Mouse (Mus musculus) frontal cortex, adult 2 months (tissue): ENCODE measurements at regions not wholly inside any gene's neighbourhood (a gene's known extent, or its start where the extent isn't known, plus 50 kb on each side); places are given as distances from the start of the nearest gene placed in this dataset.

Experiments
- DNase-seq, 2 experiments: peaks; one replicate each; pipeline ENCODE4 v3.0.0; 2022; ENCODE audit warnings: low spot score in 1 of 2; ENCODE audit errors: extremely low spot score in 1 of 2

DNA sequence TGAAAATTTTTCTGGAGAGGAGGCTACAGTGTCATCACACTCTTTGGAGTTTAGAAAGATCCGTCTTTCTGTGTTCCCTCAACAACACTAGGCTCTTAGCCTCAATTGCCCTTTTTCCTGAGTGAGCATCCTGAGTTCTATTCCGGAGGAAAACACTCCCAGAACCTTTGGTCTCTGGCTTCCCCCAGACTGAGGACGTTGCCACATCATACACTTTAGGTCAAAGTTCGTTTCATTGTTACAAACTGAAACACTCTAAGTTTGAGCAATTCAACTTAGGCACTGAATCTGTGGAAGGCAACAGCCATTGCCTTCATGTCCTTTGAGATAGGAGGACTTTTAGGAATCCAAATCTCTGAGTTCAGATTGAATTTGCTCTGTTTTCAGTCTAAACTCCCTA is 85.0 kb downstream of the Arl4a start:
- DNase-seq = no peak

GRCm38 (mm10) chr12:39951911-39952310 is 85.9 kb downstream of the Arl4a start:
- DNase-seq = no peak

DNA sequence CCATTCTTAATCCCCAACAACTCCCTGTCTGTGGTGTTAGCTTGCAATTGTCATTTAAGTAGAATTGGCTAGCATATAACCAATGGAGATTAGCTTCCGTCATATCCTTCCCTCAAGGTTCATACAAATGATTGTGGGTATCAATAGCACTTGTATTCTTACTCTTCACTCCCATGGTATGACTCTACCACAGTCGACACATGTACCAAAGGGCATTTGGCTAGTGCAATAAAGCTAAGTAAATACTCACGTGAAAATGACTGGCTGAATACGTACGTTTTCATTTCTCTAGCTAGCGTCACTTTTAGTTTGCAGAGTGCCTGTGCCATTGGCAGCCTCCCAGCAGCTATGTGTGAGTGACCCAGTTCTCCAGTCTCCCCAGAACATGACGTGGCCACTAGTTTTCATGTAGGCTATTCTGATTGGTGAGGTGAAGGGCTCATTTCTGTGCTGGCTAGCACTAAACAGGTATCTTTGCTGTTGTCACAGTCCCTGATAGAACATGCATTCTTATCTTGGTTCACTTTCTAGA is 87.5 kb downstream of the Arl4a start:
- DNase-seq = peak in 1 of 2 experiments; percentile 41

DNA sequence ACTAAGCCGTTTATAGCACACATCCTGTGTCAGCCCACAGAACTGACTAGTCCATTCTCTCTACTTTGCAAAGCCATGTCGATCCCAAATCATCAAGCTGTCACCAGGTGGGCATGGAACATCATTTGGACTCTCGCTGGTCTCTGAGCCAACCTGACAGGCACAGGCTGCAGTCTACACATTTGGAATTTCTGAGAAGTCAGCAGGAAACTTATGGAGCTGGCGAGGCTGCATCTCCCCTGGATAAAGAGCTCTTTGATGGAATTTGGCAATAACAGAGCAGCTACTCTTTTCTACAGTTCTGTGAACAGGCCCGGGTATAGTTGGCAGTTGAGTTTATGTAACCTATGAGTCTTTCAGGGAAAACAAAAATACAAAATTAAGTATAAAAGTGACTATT is 94.9 kb downstream of the Arl4a start:
- no peak for DNase-seq

DNA sequence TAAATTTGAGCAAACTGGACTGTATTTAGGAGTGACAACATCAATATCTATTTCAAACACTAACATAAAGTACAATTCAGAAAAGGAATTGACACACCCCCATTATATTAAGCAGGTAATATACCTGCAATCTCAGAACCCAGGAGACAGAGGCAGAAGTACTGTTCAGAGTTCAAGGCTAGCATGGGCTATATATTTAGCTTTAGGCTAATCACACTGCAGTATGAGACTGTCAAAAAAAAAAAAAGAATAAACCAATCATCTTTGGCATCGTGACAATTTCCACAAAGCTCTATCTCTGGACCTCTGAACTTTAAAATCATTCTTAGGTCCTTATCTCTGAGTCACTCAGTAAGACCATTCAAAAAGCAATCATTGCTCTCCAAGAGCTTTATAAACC is 96.7 kb downstream of the Arl4a start:
- DNase-seq = no peak

DNA sequence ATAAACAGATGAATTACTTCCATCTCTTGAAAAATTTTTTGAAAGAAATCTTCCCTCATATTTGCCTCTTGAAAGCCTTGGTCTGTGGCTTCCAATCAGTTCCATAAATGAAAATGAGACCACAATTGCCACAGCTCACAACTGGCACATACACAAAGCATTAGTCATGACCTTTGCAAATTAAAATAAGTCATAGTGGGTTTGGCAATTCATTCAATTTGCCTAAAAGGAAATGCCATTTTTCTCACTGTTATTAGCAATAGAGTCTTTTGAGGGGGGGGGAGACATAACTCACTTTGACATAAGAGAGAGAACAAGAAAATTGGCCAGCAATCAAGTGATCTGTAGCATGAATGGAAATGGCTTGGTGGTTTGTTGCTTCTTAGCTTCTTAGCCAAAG is 98.8 kb downstream of the Arl4a start:
- DNase-seq = no peak

- DNase-seq = no peak
Observed at GRCm38 (mm10) chr12:39938211-39938610, 99.6 kb downstream of the Arl4a start.

- no peak for DNase-seq
Observed at GRCm38 (mm10) chr12:39936331-39936730, 101.5 kb downstream of the Arl4a start.

DNA sequence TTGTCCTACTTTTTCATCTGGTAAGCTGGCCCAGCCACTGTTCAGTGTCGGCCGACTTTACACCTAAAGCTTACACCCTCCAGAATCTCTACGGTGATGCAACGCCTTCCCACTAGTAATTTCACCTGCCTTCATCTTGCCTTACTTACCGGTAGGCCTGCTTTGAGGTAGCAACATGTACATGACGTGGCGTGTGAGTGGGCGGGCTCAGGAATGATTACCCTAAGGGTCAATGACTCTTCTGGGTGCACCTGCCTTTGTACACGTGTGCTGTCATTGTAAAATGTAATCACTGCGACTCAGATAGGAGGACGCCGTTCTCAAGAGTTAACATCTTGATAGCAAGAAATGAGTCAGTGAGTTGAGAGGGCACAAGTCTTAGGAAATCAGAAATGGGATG is 102.0 kb downstream of the Arl4a start:
- DNase-seq = no peak

DNA sequence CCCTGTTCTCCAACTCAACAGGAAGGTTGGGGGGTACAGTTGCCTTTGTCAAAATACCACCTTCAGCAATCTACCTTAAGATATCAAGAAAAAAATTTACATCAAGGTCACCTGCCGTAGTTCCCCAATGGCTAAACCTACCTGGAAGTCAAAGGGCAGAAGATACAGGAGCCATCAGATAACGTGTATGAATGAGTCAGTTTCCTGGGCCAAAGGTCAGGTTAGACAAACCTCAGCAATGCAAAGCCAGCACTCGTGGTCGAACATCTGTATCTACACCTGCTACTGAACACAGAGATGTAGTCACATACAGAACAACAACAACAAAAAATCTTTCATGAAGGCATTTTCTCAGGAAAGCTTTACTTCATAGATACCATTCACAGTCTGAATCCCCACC is 102.9 kb downstream of the Arl4a start:
- DNase-seq = no peak

- DNase-seq = no peak
Observed at GRCm38 (mm10) chr12:39931251-39931650, 106.6 kb downstream of the Arl4a start.

GRCm38 (mm10) chr12:39927902-39928301 is 109.9 kb downstream of the Arl4a start:
- no peak for DNase-seq

GRCm38 (mm10) chr12:39927014-39927413 is 110.8 kb downstream of the Arl4a start:
- DNase-seq = no peak

- DNase-seq = no peak
Observed at GRCm38 (mm10) chr12:39921481-39921880, 116.3 kb downstream of the Arl4a start.

GRCm38 (mm10) chr12:39920466-39920913 is 117.3 kb downstream of the Arl4a start:
- peak; percentile 3 to 13 for DNase-seq

GRCm38 (mm10) chr12:39919909-39920308 is 117.9 kb downstream of the Arl4a start:
- DNase-seq = no peak

DNA sequence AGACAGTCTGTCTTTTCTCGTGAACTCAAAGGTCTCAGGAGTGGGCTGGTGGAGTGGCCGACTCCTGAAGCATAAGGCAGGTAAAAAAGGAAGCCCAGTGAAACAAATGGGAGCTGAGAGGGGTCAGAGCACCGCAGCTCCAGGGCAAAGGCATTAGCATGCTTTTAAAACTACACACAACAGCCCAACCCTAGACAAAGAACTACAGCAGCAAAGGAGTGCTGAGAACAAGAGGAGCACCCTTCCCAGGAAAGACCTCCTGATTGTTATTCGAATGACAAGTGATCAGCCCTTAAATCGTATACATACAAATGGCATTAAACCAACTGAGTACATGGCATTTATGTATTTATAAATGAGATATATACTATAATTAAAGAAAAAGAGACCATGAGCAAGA is 149.3 kb downstream of the Arl4a start:
- DNase-seq = no peak

- no peak for DNase-seq
Observed at GRCm38 (mm10) chr12:39885366-39885765, 152.5 kb downstream of the Arl4a start.

DNA sequence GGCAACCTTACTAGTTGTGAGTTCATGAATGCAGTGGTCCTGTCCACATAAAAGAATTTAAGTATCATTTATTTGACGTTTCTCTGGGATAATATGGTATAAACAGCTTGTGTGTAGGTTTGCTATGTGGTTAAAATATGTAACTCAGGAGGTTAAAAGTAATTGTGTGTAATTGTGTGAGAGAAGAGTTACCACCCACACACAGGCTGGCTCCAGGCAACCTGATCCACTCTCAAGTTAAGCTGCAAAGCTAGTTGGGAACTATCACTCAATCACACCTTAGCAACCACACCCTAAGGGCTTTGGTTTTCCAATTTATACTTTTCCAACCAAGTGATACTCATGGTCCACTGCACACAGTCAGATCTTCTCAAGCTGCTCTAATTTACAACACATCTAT is 157.5 kb downstream of the Arl4a start:
- peak; percentile 12 to 46 for DNase-seq

- no peak for DNase-seq
Observed at GRCm38 (mm10) chr12:39873917-39874316, 163.9 kb downstream of the Arl4a start.

- no peak for DNase-seq
Observed at GRCm38 (mm10) chr12:39861797-39862196, 176.0 kb downstream of the Arl4a start.

- no peak for DNase-seq
Observed at GRCm38 (mm10) chr12:39851610-39852009, 186.2 kb downstream of the Arl4a start.

GRCm38 (mm10) chr12:39849346-39850058 is 188.3 kb downstream of the Arl4a start:
- no peak for DNase-seq
